ENCODE assay signal across 18 mouse cellular contexts in genomic region chr19:44007186-44007585, GRCm38 (mm10). TPM values are rescaled to one million over a fixed set of nuclear protein-coding genes. Genes with fewer than 3 reads are reported as not detected.
DNase-seq lines count a peak whose midpoint lies in the region; ATAC-seq lines count a peak whose summit lies in the region.
"Had no signal": no experiment of that assay in that cellular context is flagged by ENCODE, and none has a peak within 500 bp of the region (broad histone marks: within the 10 kb centered on the region; RNA-seq: fewer than 3 reads in every experiment).

No protein-coding gene starts in this region.

- intact Hi-C loops in left cerebral cortex, postnatal 36 days (cut with DNase I): loop anchor here (5.0 kb wide), 1 partner anchor 35 kb away; no protein-coding TSS in a partner anchor

- ATAC-seq in monocyte, adult 5-6 weeks (replicated peaks; ENCODE audit: insufficient number of reproducible peaks, low FRiP score, low TSS enrichment, poor library complexity, severe bottlenecking): no peak
- ATAC-seq: midbrain, embryonic 15.5 days; Patski had no signal

- DNase-seq in layer of hippocampus, postnatal 36 days: peak; percentile 8
- no peak for DNase-seq in layer of hippocampus, postnatal 14 days (ENCODE audit: low spot score in 2 of 2)
- peak; percentile 29 for DNase-seq in 3T3-L1 (ENCODE audit: low read depth, low spot score)
- DNase-seq in brain, adult 2 months (ENCODE audit: low read depth, low spot score): peak; percentile 79
- peak; percentile 22 to 31 for DNase-seq in left cerebral cortex, postnatal 36 days (ENCODE audit: low spot score in 2 of 2)
- DNase-seq in cerebellum, adult 9-11 months: no peak
- no peak for DNase-seq in heart, adult 11 months
- DNase-seq: adrenal gland, adult 2 months; cerebellum, postnatal 25 days; gastrocnemius, postnatal 10 days; kidney, adult 18-20 months; liver; lung, postnatal 14 days; retina, postnatal 1 day; thymus, postnatal 25 days had no signal

RNA-seq across cellular contexts. Expression of gene Cpn1, which starts 20.8 kb away (rescaled TPM):
- total RNA-seq in layer of hippocampus, postnatal 36 days (2021): under 1 TPM in 1 of 2 experiments, not detected in 1; 0.33 TPM
- total RNA-seq in layer of hippocampus, postnatal 14 days (2021): under 1 TPM in 1 of 2 experiments, not detected in 1; 0.39 TPM
- under 1 TPM; 0.17 to 0.48 TPM for total RNA-seq in left cerebral cortex, postnatal 36 days (2021)
- 1.2 TPM in 1 of 3 replicates, not detected in the others for total RNA-seq in monocyte, adult 5-6 weeks (2017)
- total RNA-seq: gastrocnemius, postnatal 10 days had no signal

RNA-seq across cellular contexts. Expression of gene Cyp2c23, which starts 21.8 kb away (rescaled TPM):
- not detected for total RNA-seq in layer of hippocampus, postnatal 36 days (2021)
- under 1 TPM; 0.16 to 0.19 TPM for total RNA-seq in layer of hippocampus, postnatal 14 days (2021)
- total RNA-seq in left cerebral cortex, postnatal 36 days (2021): under 1 TPM; 0.20 to 0.27 TPM
- total RNA-seq in monocyte, adult 5-6 weeks (2017): not detected in 3 replicates
- total RNA-seq: gastrocnemius, postnatal 10 days had no signal

Comparison
In these comparisons a context has a peak if more than half of its experiments do, and no peak if none do; other contexts are left out.
1. DNase-seq: peak in layer of hippocampus, postnatal 36 days (2 of 2), 3T3-L1 (single experiment), brain, adult 2 months (single experiment) and left cerebral cortex, postnatal 36 days (2 of 2); none in layer of hippocampus, postnatal 14 days (0 of 2), cerebellum, adult 9-11 months (single experiment) and heart, adult 11 months (single experiment).